In genomic region chr10:12608634-12609033, GRCm38 (mm10) we compare ENCODE assay signal across 17 mouse cellular contexts.
"Had no signal": no experiment of that assay in that cellular context is flagged by ENCODE, and none has a peak within 500 bp of the region (broad histone marks: within the 10 kb centered on the region; RNA-seq: fewer than 3 reads in every experiment).

No protein-coding gene starts in this region.

- H3K4me2 ChIP-seq: lung, embryonic 15.5 days; midbrain, embryonic 12.5 days; midbrain, embryonic 15.5 days; neural tube, embryonic 13.5 days; stomach, embryonic 15.5 days had no signal

- DNase-seq: liver, postnatal 0 days; lung, adult 2 months; lung, postnatal 14 days; lung, postnatal 36 days; right cerebral cortex, postnatal 14 days; thymus, adult 2 months; thymus, postnatal 25 days; thymus, postnatal 4 days had no signal

- H3K27me3 ChIP-seq: lung, embryonic 15.5 days; megakaryocyte, embryonic 14.5 days; midbrain, embryonic 12.5 days; midbrain, embryonic 15.5 days; neural tube, embryonic 13.5 days; stomach, embryonic 15.5 days had no signal

- H3K9me3 ChIP-seq: lung, embryonic 15.5 days; megakaryocyte, embryonic 14.5 days; midbrain, embryonic 12.5 days; midbrain, embryonic 15.5 days; neural tube, embryonic 13.5 days; stomach, embryonic 15.5 days had no signal

- H3K36me3 ChIP-seq: lung, embryonic 15.5 days; midbrain, embryonic 12.5 days; midbrain, embryonic 15.5 days; neural tube, embryonic 13.5 days; stomach, embryonic 15.5 days had no signal

- ATAC-seq: liver, postnatal 0 days; lung, postnatal 0 days; midbrain, embryonic 15.5 days had no signal

- H3K9ac ChIP-seq: liver, postnatal 0 days; lung, embryonic 15.5 days; midbrain, embryonic 12.5 days; midbrain, embryonic 15.5 days; neural tube, embryonic 13.5 days; stomach, embryonic 15.5 days had no signal

- H3K4me3 ChIP-seq: lung, embryonic 15.5 days; midbrain, embryonic 12.5 days; midbrain, embryonic 15.5 days; neural tube, embryonic 13.5 days; stomach, embryonic 15.5 days had no signal

- H3K27ac ChIP-seq: lung, embryonic 15.5 days; macrophage; midbrain, embryonic 12.5 days; midbrain, embryonic 15.5 days; neural tube, embryonic 13.5 days; stomach, embryonic 15.5 days; stomach, postnatal 0 days had no signal

- H3K4me1 ChIP-seq: lung, embryonic 15.5 days; midbrain, embryonic 12.5 days; stomach, embryonic 15.5 days had no signal
